Mouse (Mus musculus): ENCODE measurements around the gene Gabpb2.

DNA sequence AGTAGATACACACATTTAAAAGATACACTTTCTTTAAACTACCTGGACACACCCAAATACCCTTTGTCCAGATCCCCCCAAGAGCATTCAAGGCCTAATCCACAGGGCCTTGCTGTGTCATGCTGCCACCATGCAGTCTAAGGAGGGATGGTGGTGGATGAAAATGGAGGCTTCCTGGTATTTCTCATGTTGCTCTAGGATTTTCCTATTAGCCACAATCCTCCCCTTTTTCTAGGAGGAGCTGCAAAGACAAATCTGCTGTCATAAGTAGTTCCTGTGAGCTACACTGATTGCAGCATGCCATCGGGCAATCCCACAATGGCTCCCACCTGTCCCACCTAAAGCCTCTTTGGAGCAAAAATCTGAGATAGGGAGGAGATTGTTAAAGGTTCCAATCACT lies 9.5 kb upstream of the Gabpb2 start:
- TF ChIP-seq POLR2A (IDR thresholded peaks at IDR 0.05; ENCODE audit: insufficient read depth, low read length) (no peak), EP300 (IDR thresholded peaks at IDR 0.05; ENCODE audit: insufficient read depth, low read depth, low read length) (no peak), CTCF (IDR thresholded peaks at IDR 0.05; ENCODE audit: low read depth, low read length) (no peak)

Data from ES-Bruce4 (cell line).